Mouse (Mus musculus) limb, embryonic 12.5 days (tissue): ENCODE data around the gene Grifin. TPM values are rescaled to one million over a fixed set of nuclear protein-coding genes. Genes with fewer than 3 reads are reported as not detected.

Source experiments
- ATAC-seq: fragments of 200-750 bp; cut with Nextera tagmentation; 2 replicates; pipeline ENCODE4 v1.8.0; 2017; ENCODE audit warnings: low read depth, moderate TSS enrichment; ENCODE audit not compliant: insufficient number of reproducible peaks, insufficient read depth, low FRiP score, low TSS enrichment
- H3K27ac ChIP-seq: fragments of 300-500 bp; sonication (generic); 2 replicates; pipeline ENCODE4 v1.5.1; 2016; ENCODE audit warnings: mild to moderate bottlenecking, moderate library complexity
- H3K27me3 ChIP-seq: fragments of 300-500 bp; sonication (generic); 2 replicates; pipeline ENCODE4 v1.6.1; 2016; ENCODE audit warnings: mild to moderate bottlenecking, moderate library complexity
- H3K36me3 ChIP-seq: fragments of 300-500 bp; sonication (generic); 2 replicates; pipeline ENCODE4 v1.6.1; 2016; ENCODE audit warnings: mild to moderate bottlenecking, moderate library complexity
- H3K4me1 ChIP-seq: fragments of 300-500 bp; sonication (generic); replicated peaks from 2 replicates; pipeline ENCODE4 v1.6.1; 2016
- H3K4me2 ChIP-seq: fragments of 300-500 bp; sonication (generic); 2 replicates; pipeline ENCODE4 v1.6.1; 2016; ENCODE audit warnings: mild to moderate bottlenecking, moderate library complexity
- H3K4me3 ChIP-seq: fragments of 300-500 bp; sonication (generic); replicated peaks from 2 replicates; pipeline ENCODE4 v1.5.1; 2016; ENCODE audit warnings: mild to moderate bottlenecking
- H3K9ac ChIP-seq: fragments of 300-500 bp; sonication (generic); replicated peaks from 2 replicates; pipeline ENCODE4 v1.6.1; 2016; ENCODE audit warnings: mild to moderate bottlenecking, moderate library complexity
- H3K9me3 ChIP-seq: fragments of 300-500 bp; sonication (generic); 2 replicates; pipeline ENCODE4 v1.6.1; 2016; ENCODE audit warnings: mild to moderate bottlenecking, moderate library complexity
- WGBS: fragments of 180-500 bp; shearing (Covaris S2); methylation state at CpG from one replicate; pipeline ENCODE4 v1.1.7; 2016; 5-methylcytosine and 5-hydroxymethylcytosine counted together
- polyA plus RNA-seq: library from polyadenylated mRNA; unstranded; fragments of >200 nt; fragmentation: Nextera tagmentation; extraction: Ambion mirVana; gene quantifications from 2 replicates; pipeline ENCODE4 v1.2.1, GENCODE M21; 2016

Grifin gene
- polyA plus RNA-seq, 1 experiment from 2014 or later, result 0.36 TPM

- H3K4me1 ChIP-seq, result peaks cover 78% of the 10 kb centered on the region
- no peaks in the 10 kb centered on the region; the same call in 1 of the 2 replicates for H3K36me3 ChIP-seq
- H3K4me3 ChIP-seq, result peak within 1 kb of the TSS; percentile 53
- no peaks in the 10 kb centered on the region for H3K9me3 ChIP-seq
- H3K27me3 ChIP-seq, result peaks cover 81% of the 10 kb centered on the region
- under 1% methylated on average over 91 of the region's 91 CpGs for WGBS
- peak within 1 kb of the TSS; percentile 84 for H3K4me2 ChIP-seq
- peak within 1 kb of the TSS; percentile 53; the same call in 1 of the 2 replicates for H3K27ac ChIP-seq
- peak within 1 kb of the TSS; percentile 64 for H3K9ac ChIP-seq
- peak; percentile 47 for ATAC-seq
Observed at GRCm38 (mm10) chr5:140607001-140607835, 42.3 kb upstream of the Grifin start, which contains the start of gene Lfng. TSS of gene Lfng (plus strand) at chr5:140607320.

DNA sequence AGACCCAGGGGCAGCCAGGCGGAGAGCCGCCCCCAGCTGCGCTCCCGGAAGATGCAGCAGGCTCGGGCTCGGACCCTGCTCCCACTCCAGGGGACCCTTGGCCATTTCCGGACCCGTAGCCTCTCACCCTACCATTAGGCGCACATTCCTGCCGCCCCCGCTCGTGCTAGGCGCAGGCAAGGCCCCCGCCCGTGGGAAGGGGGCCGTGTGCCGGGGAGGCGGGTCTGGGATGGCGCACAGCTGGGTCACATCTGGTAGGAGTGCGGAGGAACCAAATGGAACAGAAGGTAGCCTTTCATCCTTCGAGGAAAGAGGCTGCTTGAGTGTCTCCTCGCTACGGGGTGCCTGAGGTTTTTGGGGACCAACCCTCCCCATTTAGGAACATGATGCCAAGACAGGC lies 41.5 kb upstream of the Grifin start:
- H3K4me2 ChIP-seq, result peak overlapping the region; percentile 84
- H3K27me3 ChIP-seq, result peaks cover 73% of the 10 kb centered on the region
- peak overlapping the region; percentile 53 for H3K4me3 ChIP-seq
- ATAC-seq, result no peak
- H3K4me1 ChIP-seq, result peaks cover 70% of the 10 kb centered on the region
- WGBS, result 1% methylated on average over 23 of the region's 23 CpGs
- no peak overlapping the region for H3K27ac ChIP-seq
- no peaks in the 10 kb centered on the region for H3K36me3 ChIP-seq
- H3K9ac ChIP-seq, result peak overlapping the region; percentile 64
- no peaks in the 10 kb centered on the region for H3K9me3 ChIP-seq

DNA sequence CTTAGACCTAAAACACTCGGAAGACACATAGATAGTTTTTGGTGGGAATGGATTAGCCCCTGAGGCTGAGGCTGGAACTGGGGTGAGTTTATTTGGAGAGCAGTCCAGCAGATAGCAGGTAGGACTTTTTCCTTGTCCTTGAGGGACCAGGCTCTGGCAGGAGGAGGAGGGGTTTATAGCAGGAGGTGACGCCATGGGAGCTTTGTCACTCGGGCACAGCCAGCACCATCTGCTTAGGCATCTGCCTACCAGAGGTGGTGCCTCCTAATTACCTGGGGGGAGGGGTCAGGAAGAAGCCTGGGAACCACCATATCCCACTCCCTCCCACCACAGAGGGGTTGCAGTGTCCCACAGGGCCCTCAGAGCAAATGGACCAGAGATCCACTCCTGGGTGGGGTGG lies 40.4 kb upstream of the Grifin start:
- no peak for ATAC-seq
- H3K9ac ChIP-seq, result no peak overlapping the region
- no peak overlapping the region for H3K4me2 ChIP-seq
- H3K27me3 ChIP-seq, result peaks cover 61% of the 10 kb centered on the region
- peaks cover 58% of the 10 kb centered on the region for H3K4me1 ChIP-seq
- no peaks in the 10 kb centered on the region for H3K9me3 ChIP-seq
- no peak overlapping the region for H3K27ac ChIP-seq
- no peak overlapping the region for H3K4me3 ChIP-seq
- WGBS, result 20% methylated on average over 3 of the region's 3 CpGs
- H3K36me3 ChIP-seq, result no peaks in the 10 kb centered on the region

DNA sequence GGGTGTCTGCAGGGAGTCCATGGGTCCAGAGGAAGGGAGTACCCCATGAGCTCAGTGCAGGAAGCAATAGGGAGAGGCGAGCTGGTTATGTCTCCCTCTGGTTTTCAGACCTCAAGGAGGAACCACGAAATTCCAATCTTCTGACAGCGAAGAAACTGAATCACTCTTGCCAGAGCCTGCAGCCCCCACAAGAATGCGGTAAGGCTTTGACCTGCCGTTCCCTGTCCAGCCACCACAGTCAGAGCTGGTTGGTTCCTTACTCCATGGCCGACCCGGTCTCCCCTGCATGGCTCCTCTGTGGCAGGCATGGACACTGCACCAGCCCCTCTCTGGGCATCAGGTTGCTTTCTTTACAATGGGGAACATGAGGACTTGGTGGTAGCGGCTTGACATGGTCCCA lies 39.5 kb upstream of the Grifin start:
- H3K4me3 ChIP-seq, result no peak overlapping the region
- no peak overlapping the region for H3K27ac ChIP-seq
- no peaks in the 10 kb centered on the region for H3K9me3 ChIP-seq
- H3K27me3 ChIP-seq, result peaks cover 53% of the 10 kb centered on the region
- H3K4me2 ChIP-seq, result no peak overlapping the region
- ATAC-seq, result no peak
- 75% methylated on average over 8 of the region's 8 CpGs for WGBS
- H3K9ac ChIP-seq, result no peak overlapping the region
- peaks cover 50% of the 10 kb centered on the region for H3K4me1 ChIP-seq
- no peaks in the 10 kb centered on the region for H3K36me3 ChIP-seq

- WGBS, result 48% methylated on average over 2 of the region's 2 CpGs
- no peaks in the 10 kb centered on the region for H3K36me3 ChIP-seq
- H3K4me3 ChIP-seq, result no peak overlapping the region
- no peak overlapping the region for H3K9ac ChIP-seq
- peaks cover 32% of the 10 kb centered on the region for H3K4me1 ChIP-seq
- no peak for ATAC-seq
- H3K27ac ChIP-seq, result no peak overlapping the region
- no peak overlapping the region for H3K4me2 ChIP-seq
- peaks cover 34% of the 10 kb centered on the region for H3K27me3 ChIP-seq
- H3K9me3 ChIP-seq, result no peaks in the 10 kb centered on the region
Observed at GRCm38 (mm10) chr5:140602540-140602939, 37.7 kb upstream of the Grifin start.

- H3K27me3 ChIP-seq, result peaks cover 26% of the 10 kb centered on the region
- ATAC-seq, result no peak
- no peak overlapping the region for H3K9ac ChIP-seq
- 85% methylated on average over 12 of the region's 12 CpGs for WGBS
- H3K9me3 ChIP-seq, result no peaks in the 10 kb centered on the region
- H3K4me2 ChIP-seq, result no peak overlapping the region
- no peaks in the 10 kb centered on the region for H3K36me3 ChIP-seq
- no peak overlapping the region for H3K27ac ChIP-seq
- no peak overlapping the region for H3K4me3 ChIP-seq
- peaks cover 29% of the 10 kb centered on the region for H3K4me1 ChIP-seq
Observed at GRCm38 (mm10) chr5:140601712-140602111, 36.8 kb upstream of the Grifin start.

GRCm38 (mm10) chr5:140599939-140600338 lies 35.1 kb upstream of the Grifin start:
- H3K27ac ChIP-seq, result no peak overlapping the region
- no peak overlapping the region for H3K4me2 ChIP-seq
- no peak overlapping the region for H3K9ac ChIP-seq
- peaks cover 20% of the 10 kb centered on the region for H3K4me1 ChIP-seq
- ATAC-seq, result no peak
- 39% methylated on average over 5 of the region's 5 CpGs for WGBS
- no peaks in the 10 kb centered on the region for H3K36me3 ChIP-seq
- H3K9me3 ChIP-seq, result no peaks in the 10 kb centered on the region
- peaks cover 8% of the 10 kb centered on the region for H3K27me3 ChIP-seq
- no peak overlapping the region for H3K4me3 ChIP-seq

GRCm38 (mm10) chr5:140597787-140598186 lies 32.9 kb upstream of the Grifin start:
- Histone ChIP-seq H3K4me2 (no peak overlapping the region), H3K9me3 (no peaks in the 10 kb centered on the region), H3K4me1 (peaks cover 13% of the 10 kb centered on the region), H3K9ac (no peak overlapping the region), H3K4me3 (no peak overlapping the region), H3K27ac (no peak overlapping the region), H3K27me3 (no peaks in the 10 kb centered on the region; the same call in 1 of the 2 replicates), H3K36me3 (no peaks in the 10 kb centered on the region)
- no peak for ATAC-seq
- 89% methylated on average over 4 of the region's 4 CpGs for WGBS

- H3K36me3 ChIP-seq, result no peaks in the 10 kb centered on the region
- H3K4me1 ChIP-seq, result peaks cover 13% of the 10 kb centered on the region
- no peak overlapping the region for H3K9ac ChIP-seq
- H3K4me2 ChIP-seq, result no peak overlapping the region
- H3K4me3 ChIP-seq, result no peak overlapping the region
- no peaks in the 10 kb centered on the region for H3K9me3 ChIP-seq
- no peak for ATAC-seq
- H3K27me3 ChIP-seq, result no peaks in the 10 kb centered on the region; the same call in 1 of the 2 replicates
- H3K27ac ChIP-seq, result no peak overlapping the region; the same call in 1 of the 2 replicates
- 65% methylated on average over 18 of the region's 18 CpGs for WGBS
Observed at GRCm38 (mm10) chr5:140596927-140597588, 32.2 kb upstream of the Grifin start.

DNA sequence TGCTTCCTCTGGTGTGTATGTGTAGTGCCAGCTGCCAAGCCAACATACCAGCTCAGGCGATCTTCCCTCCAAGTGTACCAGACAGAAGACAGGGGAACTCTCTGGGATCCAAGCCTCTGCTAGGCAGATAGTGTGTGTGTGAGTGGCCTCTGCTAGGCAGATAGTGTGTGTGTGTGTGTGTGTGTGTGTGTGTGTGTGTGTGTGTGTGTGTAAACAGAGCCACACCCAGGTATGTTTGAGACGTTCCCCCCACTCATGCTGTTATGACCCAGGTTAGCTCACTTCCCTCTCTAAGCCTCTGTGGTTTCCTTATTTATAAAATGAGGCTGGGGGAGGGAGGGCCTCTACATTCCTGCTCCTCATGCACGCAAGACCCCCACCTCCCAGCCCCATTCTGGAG lies 31.6 kb upstream of the Grifin start:
- WGBS, result 58% methylated on average over 3 of the region's 3 CpGs

GRCm38 (mm10) chr5:140594846-140595245 lies 30.0 kb upstream of the Grifin start:
- Histone ChIP-seq H3K9me3 (no peaks in the 10 kb centered on the region), H3K36me3 (no peaks in the 10 kb centered on the region), H3K4me2 (no peak overlapping the region), H3K9ac (no peak overlapping the region), H3K4me1 (peaks cover 13% of the 10 kb centered on the region), H3K27ac (no peak overlapping the region), H3K4me3 (no peak overlapping the region), H3K27me3 (no peaks in the 10 kb centered on the region; the same call in 1 of the 2 replicates)
- 74% methylated on average over 5 of the region's 5 CpGs for WGBS
- no peak for ATAC-seq

More for the DNA sequence above, 31.6 kb upstream of the Grifin start:
- H3K36me3 ChIP-seq, result no peaks in the 10 kb centered on the region
- no peak for ATAC-seq
- H3K27me3 ChIP-seq, result no peaks in the 10 kb centered on the region; the same call in 1 of the 2 replicates
- H3K4me1 ChIP-seq, result peaks cover 13% of the 10 kb centered on the region
- no peaks in the 10 kb centered on the region for H3K9me3 ChIP-seq
- no peak overlapping the region for H3K4me3 ChIP-seq
- H3K27ac ChIP-seq, result no peak overlapping the region
- H3K9ac ChIP-seq, result no peak overlapping the region
- no peak overlapping the region for H3K4me2 ChIP-seq
